Mouse (Mus musculus) duodenum, adult 2 months (tissue): ENCODE measurements around the gene Exoc1. TPM values are rescaled to one million over a fixed set of nuclear protein-coding genes. Genes with fewer than 3 reads are reported as not detected.

Experiments used
- polyA plus RNA-seq: library from polyadenylated mRNA; depleted of rRNA; stranded (reverse); fragments of >200 nt; gene quantifications from 2 replicates; pipeline ENCODE4 v1.2.3, GENCODE M21; 2012; ENCODE audit warnings: low replicate concordance; rRNA removed

Exoc1 gene
- 6.7 and 8.7 TPM in 2 replicates for polyA plus RNA-seq

GRCm38 (mm10) chr5:76529040-76529703 lies at the start of gene Exoc1:
Gene Exoc1 (plus strand): TSS chr5:76529311.

GRCm38 (mm10) chr5:76483811-76484210 lies 45.3 kb upstream of the Exoc1 start, which contains the start of gene Gm7271:
Gene Gm7271 (plus strand): TSS chr5:76484040.

GRCm38 (mm10) chr5:76588551-76589283 lies 59.6 kb downstream of the Exoc1 start, which contains the start of gene Cep135:
Gene Cep135 (plus strand): TSS chr5:76588698.

Other genes with a start within 250 kb of the Exoc1 start
- 4.2 and 8.9 TPM in 2 replicates for gene Clock, start 224.5 kb upstream of the Exoc1 start, polyA plus RNA-seq
- not detected in 2 replicates for gene Pdcl2, start 198.2 kb upstream of the Exoc1 start, polyA plus RNA-seq
- 0.82 and 1.9 TPM in 2 replicates for gene Nmu, start 165.5 kb upstream of the Exoc1 start, polyA plus RNA-seq
- gene Gm7271, start 45.3 kb upstream of the Exoc1 start, polyA plus RNA-seq = not detected in 2 replicates
- 0.15 and 0.26 TPM in 2 replicates for gene Cep135, start 59.4 kb downstream of the Exoc1 start, polyA plus RNA-seq
- 11.4 and 20.4 TPM in 2 replicates for gene C530008M17Rik, start 127.2 kb downstream of the Exoc1 start, polyA plus RNA-seq